7 mouse cellular contexts compared by ENCODE assay signal in genomic region chr11:74833536-74834358, GRCm38 (mm10). TPM values are rescaled to one million over a fixed set of nuclear protein-coding genes. Genes with fewer than 3 reads are reported as not detected.
A peak's percentile ranks its signal among the peaks of the same experiment; 100 is the strongest.
DNase-seq lines count a peak whose midpoint lies in the region; ATAC-seq and TF ChIP-seq lines count a peak whose summit lies in the region.

No protein-coding gene starts in this region.

- TF ChIP-seq CTCF in kidney, postnatal 0 days (IDR thresholded peaks at IDR 0.05; ENCODE audit: low read depth) = no peak

- 87% methylated on average over 8 of the region's 8 CpGs for WGBS in forebrain, embryonic 10.5 days
- WGBS in kidney, postnatal 0 days = 63% methylated on average over 8 of the region's 8 CpGs
- 82% methylated on average over 8 of the region's 8 CpGs for WGBS in neural tube, embryonic 13.5 days

- peak overlapping the region; percentile 78 for H3K4me2 ChIP-seq in kidney, postnatal 0 days (ENCODE audit: low read length)
- H3K4me2 ChIP-seq in neural tube, embryonic 13.5 days = peak overlapping the region; percentile 82

- no peak overlapping the region for H3K9ac ChIP-seq in kidney, postnatal 0 days (ENCODE audit: low read depth, low read length)
- H3K9ac ChIP-seq in neural tube, embryonic 13.5 days = peak overlapping the region; percentile 98

- ATAC-seq in megakaryocyte, adult 5-6 weeks (ENCODE audit: poor library complexity, severe bottlenecking) = no peak
- no peak for ATAC-seq in kidney, postnatal 0 days (replicated peaks; ENCODE audit: low FRiP score, low read depth)
- ATAC-seq in neural tube, embryonic 13.5 days (ENCODE audit: low read depth) = no peak

- no peaks in the 10 kb centered on the region for H3K27me3 ChIP-seq in megakaryocyte, embryonic 14.5 days (replicated peaks)
- peaks cover 14% of the 10 kb centered on the region for H3K27me3 ChIP-seq in forebrain, embryonic 10.5 days (ENCODE audit: poor library complexity, severe bottlenecking)
- no peaks in the 10 kb centered on the region for H3K27me3 ChIP-seq in kidney, postnatal 0 days (ENCODE audit: insufficient read depth, low read length)
- H3K27me3 ChIP-seq in neural tube, embryonic 13.5 days = no peaks in the 10 kb centered on the region

- H3K36me3 ChIP-seq in megakaryocyte, embryonic 14.5 days (replicated peaks; ENCODE audit: low read length) = peaks cover 24% of the 10 kb centered on the region
- peaks cover 10% of the 10 kb centered on the region for H3K36me3 ChIP-seq in forebrain, embryonic 10.5 days (replicated peaks)
- H3K36me3 ChIP-seq in kidney, postnatal 0 days (ENCODE audit: insufficient read depth, low read length) = no peaks in the 10 kb centered on the region
- H3K36me3 ChIP-seq in neural tube, embryonic 13.5 days = no peaks in the 10 kb centered on the region

- H3K27ac ChIP-seq in forebrain, embryonic 10.5 days = peak overlapping the region; percentile 91; the same call in 1 of the 2 replicates
- peak overlapping the region; percentile 97 for H3K27ac ChIP-seq in kidney, postnatal 0 days
- H3K27ac ChIP-seq in neural tube, embryonic 13.5 days (replicated peaks) = 0 out of 2 replicates have a peak overlapping the region, but pooled peaks have one; percentile 96

- H3K9me3 ChIP-seq in megakaryocyte, embryonic 14.5 days = no peaks in the 10 kb centered on the region
- H3K9me3 ChIP-seq in forebrain, embryonic 10.5 days = no peaks in the 10 kb centered on the region
- no peaks in the 10 kb centered on the region for H3K9me3 ChIP-seq in kidney, postnatal 0 days (replicated peaks; ENCODE audit: low read length)
- no peaks in the 10 kb centered on the region for H3K9me3 ChIP-seq in neural tube, embryonic 13.5 days

- peak overlapping the region; percentile 99 for H3K4me3 ChIP-seq in megakaryocyte, embryonic 14.5 days (replicated peaks)
- peak overlapping the region; percentile 90 for H3K4me3 ChIP-seq in forebrain, embryonic 10.5 days
- no peak overlapping the region for H3K4me3 ChIP-seq in kidney, postnatal 0 days (replicated peaks; ENCODE audit: low read depth, low read length)
- peak overlapping the region; percentile 99 for H3K4me3 ChIP-seq in neural tube, embryonic 13.5 days

- no peak for DNase-seq in forebrain, embryonic 10.5 days (ENCODE audit: extremely low spot score, low spot score)
- no peak for DNase-seq in kidney, postnatal 0 days (ENCODE audit: low spot score)
- no peak for DNase-seq in layer of hippocampus, postnatal 14 days (ENCODE audit: low spot score in 2 of 2)
- DNase-seq in ovary, postnatal 14 days (ENCODE audit: low spot score) = no peak

- H3K4me1 ChIP-seq in megakaryocyte, embryonic 14.5 days = peaks cover 67% of the 10 kb centered on the region
- peaks cover 86% of the 10 kb centered on the region for H3K4me1 ChIP-seq in forebrain, embryonic 10.5 days
- H3K4me1 ChIP-seq in kidney, postnatal 0 days (replicated peaks; ENCODE audit: insufficient read depth, low read length) = peaks cover 34% of the 10 kb centered on the region
- peaks cover 68% of the 10 kb centered on the region for H3K4me1 ChIP-seq in neural tube, embryonic 13.5 days (replicated peaks)

RNA-seq across cellular contexts. Expression of gene Mnt, which starts 3.0 kb away (rescaled TPM):
- polyA plus RNA-seq in megakaryocyte, embryonic 14.5 days (2012; ENCODE audit: insufficient read depth, low replicate concordance) = 59.1 and 85.0 TPM in 2 replicates
- total RNA-seq in megakaryocyte, adult 5-6 weeks (2015) = 14.5 and 17.0 TPM in 2 replicates
- total RNA-seq in megakaryocyte, adult 5-6 weeks (2017) = 3.8 and 6.1 TPM in 2 replicates
- polyA plus RNA-seq in forebrain, embryonic 10.5 days (2016; fragmentation: Nextera tagmentation; extraction: Ambion mirVana) = 4.7 and 4.9 TPM in 2 replicates
- 5.5 and 5.7 TPM in 2 replicates for polyA plus RNA-seq in kidney, postnatal 0 days (2015; fragmentation: Nextera tagmentation; extraction: Ambion mirVana)
- polyA plus RNA-seq in neural tube, embryonic 13.5 days (2015; fragmentation: Nextera tagmentation; extraction: Ambion mirVana) = 8.4 and 8.9 TPM in 2 replicates
- total RNA-seq in layer of hippocampus, postnatal 14 days (2021) = 10 to 100 TPM; 28.4 to 29.6 TPM
